Mouse (Mus musculus): ENCODE measurements around the gene Gm20521.

Gm20521 gene

GRCm38 (mm10) chr14:54892200-54892599 is 9.0 kb downstream of the Gm20521 start, which contains the start of gene Pabpn1:
TSS of gene Pabpn1 (plus strand) at chr14:54892500.
- CTCF ChIA-PET: interaction anchor here (0.7 kb wide), 1 partner anchor 12 kb away, joined by 6 read pairs; no protein-coding TSS in a partner anchor

- CTCF ChIA-PET: no interaction called here
Observed at GRCm38 (mm10) chr14:54893651-54894181, 10.5 kb downstream of the Gm20521 start.

- CTCF ChIA-PET: no interaction called here
Observed at GRCm38 (mm10) chr14:54894296-54895151, 11.3 kb downstream of the Gm20521 start.

GRCm38 (mm10) chr14:54897445-54897844 is 14.2 kb downstream of the Gm20521 start:
- CTCF ChIA-PET: no interaction called here

DNA sequence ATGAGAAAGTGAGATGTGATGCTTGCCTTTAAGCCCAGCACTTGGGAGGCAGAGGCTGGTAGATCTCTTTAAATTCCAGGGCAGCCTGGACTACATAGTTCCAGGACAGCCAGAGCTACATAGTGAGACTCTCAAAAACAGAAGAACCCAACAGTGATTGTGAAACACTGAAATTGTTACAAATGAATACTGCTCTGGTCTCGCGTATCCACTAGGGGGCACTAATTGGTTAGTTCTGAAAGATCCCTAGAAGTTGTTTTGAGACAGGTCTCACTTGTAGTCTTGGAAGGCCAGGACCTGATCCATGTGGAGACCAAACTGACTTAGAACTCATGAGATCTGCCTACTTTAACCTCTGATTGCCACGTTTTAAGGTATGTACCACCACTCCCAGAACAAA is 17.1 kb downstream of the Gm20521 start:
- CTCF ChIA-PET: interaction anchor here (0.6 kb wide), 1 partner anchor 48 kb away, joined by 5 read pairs; no protein-coding TSS in a partner anchor

GRCm38 (mm10) chr14:54903641-54904040 is 20.4 kb downstream of the Gm20521 start:
- CTCF ChIA-PET: interaction anchor here (0.5 kb wide), 1 partner anchor 91 kb away, joined by 3 read pairs; no protein-coding TSS in a partner anchor

GRCm38 (mm10) chr14:54908682-54909081 is 25.4 kb downstream of the Gm20521 start:
- CTCF ChIA-PET: no interaction called here

DNA sequence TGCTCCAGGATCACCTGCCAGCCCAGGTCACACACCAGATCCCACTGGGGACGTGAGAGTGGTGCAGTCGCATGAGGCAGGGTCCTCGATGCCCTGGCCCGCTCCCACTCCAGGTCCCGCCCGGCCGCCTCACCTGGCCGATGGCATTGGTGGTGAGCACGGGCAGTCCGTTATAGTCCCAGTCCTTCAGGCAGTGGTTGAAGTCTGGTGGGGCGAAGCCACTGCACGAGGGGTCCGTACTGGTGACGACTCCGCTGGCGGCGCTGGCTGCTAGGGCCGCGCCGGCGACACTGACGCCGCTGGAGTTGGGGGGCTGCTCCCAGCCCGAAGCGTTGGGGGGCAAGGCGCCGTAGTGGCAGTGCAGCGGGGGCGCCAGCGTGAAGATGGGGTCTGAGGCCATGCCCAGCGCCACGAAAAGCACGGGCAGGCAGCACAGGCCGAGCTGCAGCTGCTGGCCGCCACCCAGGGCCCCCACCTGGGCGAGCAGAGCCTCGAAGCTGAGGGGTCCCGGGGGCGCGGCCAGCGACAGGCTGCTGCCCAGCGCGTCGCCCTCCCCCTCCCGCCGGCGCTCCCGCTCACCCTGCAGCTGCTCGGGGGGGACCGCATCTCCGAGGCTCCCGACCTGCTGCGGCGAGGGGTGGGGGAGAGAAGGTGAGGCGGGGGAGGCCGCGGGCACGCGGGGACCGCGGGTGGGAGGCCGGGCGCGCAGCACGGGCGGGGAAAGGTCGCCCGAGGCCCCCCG is 29.0 kb downstream of the Gm20521 start:
- CTCF ChIA-PET: no interaction called here

DNA sequence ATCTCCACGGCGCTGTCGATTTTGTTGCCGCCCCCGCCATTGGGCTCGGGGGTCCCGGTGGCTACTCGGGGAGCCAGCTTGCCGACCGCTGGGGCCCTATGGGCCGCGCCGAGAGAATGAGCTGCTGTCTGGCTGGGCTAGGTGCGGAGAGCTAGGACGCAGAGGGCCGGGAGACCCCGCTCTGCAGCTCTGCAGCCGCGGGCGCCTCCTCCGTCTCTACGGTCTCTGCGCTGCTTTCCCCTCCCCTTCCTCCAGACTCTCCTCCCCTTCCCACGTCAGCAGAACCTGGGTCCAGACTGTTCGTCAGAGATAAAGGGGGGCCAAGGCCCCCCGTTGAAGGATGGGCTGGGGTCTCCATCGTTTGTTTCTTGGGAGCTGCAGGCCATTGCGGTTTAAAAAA is 29.6 kb downstream of the Gm20521 start, which contains the start of gene Slc22a17:
Gene Slc22a17, minus strand, starts transcription at position 247 of the 400 bp plus-strand sequence.
- CTCF ChIA-PET: no interaction called here

DNA sequence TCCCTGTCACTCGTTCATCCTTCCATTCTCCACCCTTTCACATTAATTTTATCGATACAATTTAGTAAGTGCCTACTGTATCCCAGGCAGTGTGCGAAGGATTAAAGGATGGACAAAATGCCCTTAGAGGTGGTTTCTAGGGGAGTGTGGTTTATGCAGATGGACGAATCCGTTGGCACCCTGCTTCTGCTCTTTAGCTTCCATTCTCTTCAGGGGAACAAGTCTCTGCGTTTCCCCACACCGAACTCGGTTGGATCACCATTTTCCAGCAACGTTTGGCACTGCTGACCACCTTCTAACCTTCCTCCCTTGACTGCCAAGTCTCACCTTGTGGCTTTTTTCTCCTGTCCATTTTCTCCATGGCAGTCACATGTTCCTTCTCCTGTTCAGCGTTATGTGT is 30.1 kb downstream of the Gm20521 start:
- CTCF ChIA-PET: no interaction called here

DNA sequence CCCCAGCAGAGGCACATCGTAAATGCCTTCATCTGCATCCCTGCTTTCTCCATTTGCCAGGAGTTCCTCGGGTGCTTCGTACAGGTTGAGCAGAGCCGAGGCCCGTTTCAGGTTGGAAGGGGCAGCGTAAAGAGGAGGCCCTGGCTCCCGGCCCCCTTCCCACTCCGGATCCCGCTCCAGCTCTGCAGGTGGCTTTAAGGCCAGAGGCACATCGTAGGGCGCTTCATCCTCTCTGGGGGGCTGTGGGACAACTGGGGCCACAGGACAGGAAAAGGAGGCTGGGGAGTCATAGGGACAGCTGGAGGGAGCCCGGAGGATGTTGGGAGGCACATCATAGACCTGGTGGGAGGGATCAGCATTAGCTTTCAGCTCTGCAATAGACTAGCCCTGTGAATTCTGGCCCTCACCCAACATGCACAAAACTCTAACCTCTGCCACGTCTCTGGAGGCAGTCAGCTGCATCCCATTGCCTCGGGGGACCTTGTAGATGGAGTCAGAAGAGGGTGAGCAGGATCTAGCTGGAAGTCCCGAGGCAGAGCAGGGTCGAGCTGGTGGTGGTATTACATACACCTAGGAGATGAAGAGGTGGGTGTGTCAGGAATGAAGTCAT is 36.9 kb downstream of the Gm20521 start:
- CTCF ChIA-PET: no interaction called here

- CTCF ChIA-PET: no interaction called here
Observed at GRCm38 (mm10) chr14:54924641-54925348, 41.6 kb downstream of the Gm20521 start.

DNA sequence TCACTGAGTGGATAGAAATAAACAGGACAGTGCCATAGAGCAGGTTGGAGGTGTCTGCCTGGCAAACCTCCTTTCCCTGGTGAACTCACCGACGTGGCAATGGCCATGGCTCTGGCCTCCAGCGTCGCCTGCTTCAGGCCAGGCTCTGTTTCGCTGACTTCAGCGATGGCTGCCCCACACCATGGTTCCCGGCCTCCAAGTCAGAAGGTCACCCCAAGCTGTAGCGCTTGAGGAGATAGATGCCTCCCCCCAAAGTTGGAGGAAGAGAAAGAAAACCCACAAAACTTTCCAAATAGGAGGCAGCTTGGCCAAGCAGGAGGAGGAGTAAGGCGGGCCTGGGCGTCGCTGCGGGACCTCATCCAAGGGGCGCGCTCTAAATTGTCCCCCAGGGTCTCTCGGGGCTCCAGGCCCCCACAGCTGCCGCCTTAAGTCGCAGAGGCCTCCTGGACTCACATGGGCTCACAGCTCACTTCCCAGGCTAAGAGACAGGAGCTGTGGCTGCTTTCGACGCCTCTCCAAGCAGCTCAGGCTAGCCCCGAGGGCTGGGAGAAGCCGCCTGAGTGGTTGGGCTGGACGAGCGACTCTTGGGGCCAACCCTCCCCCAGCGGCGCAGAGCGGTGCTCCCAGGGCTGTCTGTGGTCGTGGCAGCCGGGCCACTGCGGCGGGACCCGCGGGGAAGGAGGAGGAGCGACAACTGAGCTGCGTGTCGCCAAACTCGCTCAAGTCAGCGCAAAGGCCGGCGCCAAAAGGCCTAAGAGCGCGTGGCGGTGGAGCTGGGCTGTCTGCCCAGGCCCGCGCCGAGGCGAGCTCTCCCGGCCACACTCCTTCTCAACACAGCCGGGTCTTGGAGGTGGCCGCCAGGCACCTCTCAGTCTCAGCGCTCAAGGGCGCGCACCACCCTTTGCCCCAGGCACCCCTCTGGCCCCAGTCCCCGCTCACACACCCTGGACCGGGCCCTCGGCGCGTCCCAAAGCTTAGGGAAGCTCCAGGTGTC is 42.4 kb downstream of the Gm20521 start, which contains the start of gene Efs:
Gene Efs, minus strand, starts transcription at position 778 of the 994 bp plus-strand sequence.
- CTCF ChIA-PET: no interaction called here

GRCm38 (mm10) chr14:54926401-54927158 is 43.3 kb downstream of the Gm20521 start:
- CTCF ChIA-PET: no interaction called here

DNA sequence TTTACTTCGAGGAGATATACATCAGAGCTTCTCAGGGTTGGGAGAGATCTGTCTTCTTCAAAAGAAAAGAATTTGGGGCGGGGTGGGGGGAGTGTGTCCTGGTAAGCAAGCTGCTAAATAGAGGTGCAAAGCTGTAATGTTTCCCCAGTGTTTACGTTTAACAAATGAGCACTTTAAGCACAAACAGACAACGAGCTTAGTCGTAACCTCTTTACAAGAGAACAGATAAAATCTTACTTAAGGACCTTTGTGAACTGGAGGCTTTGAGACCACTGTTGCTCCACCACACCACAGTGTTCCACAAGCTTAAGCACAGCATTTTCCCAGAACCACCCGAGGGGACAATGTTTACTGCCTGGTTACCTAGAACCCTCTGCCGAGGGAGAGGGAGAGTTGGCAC is 44.1 kb downstream of the Gm20521 start:
- CTCF ChIA-PET: no interaction called here

DNA sequence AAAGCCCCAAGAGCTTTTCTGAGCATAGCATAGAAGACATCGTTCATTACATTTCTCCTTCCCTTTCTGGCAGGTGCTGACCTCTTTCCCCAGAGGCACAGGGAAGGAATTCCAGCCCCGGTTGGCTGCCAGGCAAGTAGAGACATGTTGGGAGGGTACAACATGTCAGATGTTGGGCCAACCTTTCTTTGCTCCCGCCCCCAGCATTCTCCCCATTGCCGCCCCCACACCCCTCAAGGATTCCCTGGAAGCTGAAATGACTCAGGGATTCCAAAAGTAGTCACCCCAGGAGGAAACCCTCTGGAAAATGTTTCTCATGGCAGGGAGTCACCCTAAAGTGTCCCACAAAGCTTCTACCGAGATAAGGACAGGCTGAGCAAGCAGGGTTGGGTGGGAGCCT is 46.6 kb downstream of the Gm20521 start:
- CTCF ChIA-PET: interaction anchor here (0.8 kb wide), 1 partner anchor 20 kb away, joined by 7 read pairs; no protein-coding TSS in a partner anchor

DNA sequence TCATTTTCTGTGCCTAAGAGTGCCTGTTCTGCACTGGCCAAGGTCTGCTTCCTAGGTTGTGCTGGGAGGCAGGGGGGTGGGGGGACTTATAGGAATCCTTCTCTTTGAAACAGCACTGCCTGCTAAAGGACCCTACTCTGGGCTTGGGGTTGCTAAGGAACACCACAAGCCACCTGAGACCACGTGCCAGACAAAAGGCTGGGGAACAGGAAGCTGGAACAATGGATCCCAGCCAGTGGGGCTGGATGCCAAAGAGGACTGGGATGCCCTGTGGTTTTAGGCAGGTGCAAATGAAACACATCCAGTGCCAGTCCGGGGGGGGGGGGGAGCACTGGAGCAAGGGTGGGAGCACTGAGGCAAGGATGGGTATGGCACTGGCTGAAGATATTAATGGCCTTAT is 47.2 kb downstream of the Gm20521 start:
- CTCF ChIA-PET: interaction anchor here (0.8 kb wide), 1 partner anchor 20 kb away, joined by 7 read pairs; no protein-coding TSS in a partner anchor

DNA sequence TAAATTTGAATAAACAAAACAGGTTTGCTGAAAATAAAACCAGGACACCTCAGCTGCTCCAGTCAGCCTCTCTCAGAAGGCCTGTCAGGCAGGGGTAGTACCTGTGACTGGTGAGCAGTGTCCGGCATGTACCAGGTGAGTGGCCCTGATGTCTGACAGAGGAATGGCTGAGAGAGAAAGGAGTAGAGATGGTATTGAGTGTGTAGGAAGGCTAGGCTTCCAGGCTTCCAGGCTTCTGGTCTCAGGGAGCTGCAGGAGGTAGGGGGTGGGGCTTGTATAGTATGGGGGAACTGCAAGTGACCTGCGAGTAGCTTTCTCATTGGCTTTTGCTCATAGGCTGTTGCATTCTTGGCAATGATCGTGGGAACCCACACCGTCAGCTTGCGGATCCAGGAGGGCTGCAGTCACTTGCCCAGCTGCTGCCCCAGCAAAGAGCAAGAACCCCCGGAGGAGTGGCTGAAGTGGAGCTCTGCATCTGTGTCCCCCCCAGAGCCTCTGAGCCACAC is 49.5 kb downstream of the Gm20521 start, which contains the start of gene Il25:
Gene Il25, plus strand, starts transcription at position 51 of the 506 bp plus-strand sequence.
- CTCF ChIA-PET: no interaction called here
